Mouse (Mus musculus) hindbrain, postnatal 0 days (tissue): Measurements from ENCODE around the gene Glyctk. TPM values are rescaled to one million over a fixed set of nuclear protein-coding genes. Genes with fewer than 3 reads are reported as not detected.

Source experiments
- ATAC-seq: fragments of 200-750 bp; cut with Nextera tagmentation; 2 replicates; pipeline ENCODE4 v1.8.0; 2017; ENCODE audit warnings: mild to moderate bottlenecking, moderate TSS enrichment, moderate library complexity
- DNase-seq: peaks from one replicate; pipeline ENCODE4 v3.0.0-alpha.2; 2015; ENCODE audit warnings: low spot score
- H3K27ac ChIP-seq: fragments of 300-500 bp; sonication (generic); 2 replicates; pipeline ENCODE4 v1.5.1; 2014; ENCODE audit warnings: mild to moderate bottlenecking
- H3K27me3 ChIP-seq: fragments of 300-500 bp; sonication (generic); 2 replicates; pipeline ENCODE4 v1.6.1; 2014; ENCODE audit warnings: low read length, mixed read lengths; ENCODE audit not compliant: insufficient read depth
- H3K36me3 ChIP-seq: fragments of 300-500 bp; sonication (generic); 2 replicates; pipeline ENCODE4 v1.6.1; 2014; ENCODE audit warnings: low read length, mixed read lengths; ENCODE audit not compliant: insufficient read depth
- H3K4me1 ChIP-seq: fragments of 300-500 bp; sonication (generic); 2 replicates; pipeline ENCODE4 v1.6.1; 2014; ENCODE audit warnings: antibody characterized with exemption, low read length, mixed read lengths; ENCODE audit not compliant: insufficient read depth
- H3K4me2 ChIP-seq: fragments of 300-500 bp; sonication (generic); 2 replicates; pipeline ENCODE4 v1.6.1; 2014; ENCODE audit warnings: low read depth, mild to moderate bottlenecking, low read length, moderate library complexity, mixed read lengths
- H3K4me3 ChIP-seq: fragments of 300-500 bp; sonication (generic); 2 replicates; pipeline ENCODE4 v1.5.1; 2014; ENCODE audit warnings: low read length
- H3K9ac ChIP-seq: fragments of 300-500 bp; sonication (generic); replicated peaks from 2 replicates; pipeline ENCODE4 v1.6.1; 2014; ENCODE audit warnings: mild to moderate bottlenecking, low read length, moderate library complexity, mixed read lengths
- H3K9me3 ChIP-seq: fragments of 300-500 bp; sonication (generic); 2 replicates; pipeline ENCODE4 v1.6.1; 2016; ENCODE audit warnings: low read length, mixed read lengths
- CTCF ChIP-seq: IDR thresholded peaks from 2 replicates; pipeline ENCODE4 v1.5.1; 2016; ENCODE audit warnings: antibody characterized with exemption, control low read depth, low read depth
- WGBS: fragments of 180-500 bp; shearing (Covaris S2); extraction: QIAGEN DNeasy Blood & Tissue Kit; methylation state at CpG from one replicate; pipeline ENCODE4 v1.1.7; 2014; 5-methylcytosine and 5-hydroxymethylcytosine counted together
- polyA plus RNA-seq: library from polyadenylated mRNA; unstranded; fragments of >200 nt; fragmentation: Nextera tagmentation; extraction: Ambion mirVana; gene quantifications from 2 replicates; pipeline ENCODE4 v1.2.1, GENCODE M21; 2015
- total RNA-seq: library from RNA; depleted of rRNA; stranded (reverse); fragments of >200 nt; gene quantifications from 2 replicates; pipeline ENCODE4 v1.2.3, GENCODE M21; 2014

The Glyctk gene
- total and polyA plus RNA-seq, 2 experiments from 2014 or later: 1.2 to 1.3 TPM

DNA sequence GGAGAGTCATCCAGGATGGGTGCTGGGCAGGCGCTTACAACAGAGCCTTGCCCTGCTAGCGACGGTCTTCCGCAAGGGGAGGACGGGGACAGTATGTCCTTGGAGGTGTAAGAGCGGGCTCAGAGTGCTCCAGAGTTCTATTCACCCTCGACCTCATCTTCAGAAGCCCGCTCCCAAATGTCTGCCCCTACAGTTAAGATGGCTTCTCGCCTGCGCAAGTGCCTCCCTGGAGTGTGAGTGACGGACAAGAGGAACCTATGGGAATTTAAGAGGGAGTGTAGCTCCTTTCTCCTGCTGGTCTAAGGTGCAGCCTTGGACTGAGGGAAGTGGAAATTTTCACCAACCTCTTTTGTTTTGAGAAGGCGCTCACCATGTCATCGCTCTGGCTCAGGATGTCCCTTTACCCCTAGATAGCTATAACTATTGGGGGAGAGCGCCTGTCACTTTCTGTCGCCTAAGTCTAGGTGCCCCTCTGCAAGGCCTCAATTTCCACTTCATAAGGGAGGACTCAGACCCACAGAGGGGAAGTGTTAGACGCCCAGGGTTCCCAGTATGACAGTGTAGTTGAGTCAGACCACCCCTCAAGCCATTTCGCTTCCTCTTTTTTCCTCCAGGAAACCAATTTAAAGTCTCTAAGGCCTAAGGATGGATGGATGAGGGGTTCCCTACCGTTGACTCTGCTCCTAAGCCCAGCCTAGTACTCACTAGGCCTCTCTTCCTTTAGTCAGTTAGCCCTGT, 41.8 kb upstream of the Glyctk start, which contains the start of gene Ppm1m:
Ppm1m (minus strand) TSS at position 212 of the 738 bp plus-strand sequence.
- H3K27ac ChIP-seq: peak within 1 kb of the TSS; percentile 48; the same call in 1 of the 2 replicates
- ATAC-seq (no peak), DNase-seq (no peak)
- peak within 1 kb of the TSS; percentile 52 for H3K4me3 ChIP-seq
- no peaks in the 10 kb centered on the region for H3K27me3 ChIP-seq
- no peaks in the 10 kb centered on the region; the same call in 1 of the 2 replicates for H3K36me3 ChIP-seq
- WGBS: 48% methylated on average over 18 of the region's 18 CpGs
- peaks cover 14% of the 10 kb centered on the region for H3K4me1 ChIP-seq
- no peak for TF ChIP-seq CTCF
- peak within 1 kb of the TSS; percentile 70 for H3K4me2 ChIP-seq
- peak within 1 kb of the TSS; percentile 58 for H3K9ac ChIP-seq
- no peaks in the 10 kb centered on the region for H3K9me3 ChIP-seq

DNA sequence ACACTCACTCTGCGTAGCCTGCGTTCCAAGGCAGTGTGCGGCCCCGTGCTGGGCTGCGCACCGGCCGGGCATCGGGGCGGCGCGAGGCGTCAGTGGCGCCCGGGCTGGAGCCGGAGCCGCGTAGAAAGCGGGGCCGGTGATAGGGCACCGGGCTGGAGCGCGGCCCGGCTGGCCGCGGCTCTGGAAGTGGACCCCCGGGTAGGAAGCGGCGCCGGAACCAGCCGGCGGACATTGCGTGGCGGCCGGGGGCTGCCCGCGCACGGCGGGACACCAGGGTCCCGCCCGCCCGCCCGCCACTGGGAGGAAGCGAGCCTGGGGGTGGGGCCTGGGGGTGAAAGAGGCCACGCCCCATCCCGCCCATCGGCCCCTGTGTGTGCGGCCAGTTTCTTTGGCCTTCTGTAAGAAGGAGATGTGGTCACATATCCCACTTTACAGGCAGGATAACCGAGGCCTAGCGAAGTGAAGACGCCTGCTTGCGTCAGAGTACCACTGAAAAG, 41.1 kb upstream of the Glyctk start:
- peak overlapping the region; percentile 52 for H3K4me3 ChIP-seq
- peak overlapping the region; percentile 58 for H3K9ac ChIP-seq
- H3K9me3 ChIP-seq: no peaks in the 10 kb centered on the region
- no peaks in the 10 kb centered on the region; the same call in 1 of the 2 replicates for H3K36me3 ChIP-seq
- peak overlapping the region; percentile 48; the same call in 1 of the 2 replicates for H3K27ac ChIP-seq
- peaks cover 7% of the 10 kb centered on the region for H3K4me1 ChIP-seq
- no peak for TF ChIP-seq CTCF
- peak overlapping the region; percentile 70 for H3K4me2 ChIP-seq
- peak; percentile 67 for DNase-seq
- under 1% methylated on average over 49 of the region's 51 CpGs for WGBS
- peak; percentile 46 for ATAC-seq
- H3K27me3 ChIP-seq: no peaks in the 10 kb centered on the region

DNA sequence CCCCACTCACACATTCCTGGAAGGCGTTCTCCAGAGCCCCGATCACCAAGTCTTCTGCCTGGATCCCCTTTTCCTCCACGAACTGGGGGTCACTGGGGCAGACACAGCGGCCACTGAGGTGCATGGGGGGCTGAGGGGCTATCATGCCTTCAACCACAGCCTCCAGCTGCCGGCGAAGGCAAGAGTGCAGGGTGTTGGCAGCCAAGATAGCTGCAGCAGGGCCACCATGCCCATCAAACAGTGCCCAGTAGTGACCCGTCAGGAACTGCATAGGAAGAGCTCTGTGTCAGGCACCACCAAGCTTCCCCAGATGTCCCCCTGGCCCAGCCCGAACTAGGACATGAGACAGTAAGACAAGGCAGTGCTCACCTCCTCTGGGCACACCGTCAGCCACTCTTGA, 39.8 kb upstream of the Glyctk start:
- no peaks in the 10 kb centered on the region for H3K9me3 ChIP-seq

DNA sequence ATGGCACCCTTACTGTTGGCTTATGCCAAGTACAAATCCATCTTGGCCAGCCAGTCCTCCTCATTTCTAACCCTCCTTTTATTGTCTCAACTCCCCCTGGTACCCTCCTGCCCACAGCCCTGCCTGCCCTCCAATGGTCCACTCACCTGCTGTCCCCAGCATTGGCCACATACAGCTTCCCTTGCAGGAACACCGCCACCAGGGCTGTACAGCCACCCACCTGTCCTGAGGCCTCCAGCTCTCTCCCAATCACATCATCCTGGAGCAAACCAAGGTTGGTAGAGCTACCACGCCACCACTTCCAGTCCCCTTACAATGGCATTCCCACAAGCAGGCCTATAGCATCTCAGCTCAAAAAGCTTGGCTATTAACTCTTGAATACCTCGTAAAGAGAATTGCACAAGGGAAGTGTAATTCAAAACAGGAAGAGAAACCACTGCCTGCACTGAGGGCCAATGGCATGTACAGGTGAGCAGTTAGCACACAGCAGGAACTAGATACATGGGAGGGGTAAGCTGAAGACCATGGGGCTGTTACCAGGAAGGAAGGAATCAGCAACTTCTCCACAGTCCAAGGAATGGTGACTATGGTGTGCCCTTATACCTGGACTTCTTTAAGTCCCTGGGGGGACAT, 39.3 kb upstream of the Glyctk start:
- DNase-seq: no peak
- 95% methylated on average over 3 of the region's 3 CpGs for WGBS
- TF ChIP-seq CTCF: no peak
- H3K9me3 ChIP-seq: no peaks in the 10 kb centered on the region
- no peaks in the 10 kb centered on the region; the same call in 1 of the 2 replicates for H3K36me3 ChIP-seq
- ATAC-seq: no peak
- no peaks in the 10 kb centered on the region for H3K4me1 ChIP-seq
- H3K9ac ChIP-seq: no peak overlapping the region
- H3K27ac ChIP-seq: no peak overlapping the region
- H3K4me2 ChIP-seq: no peak overlapping the region
- no peak overlapping the region for H3K4me3 ChIP-seq
- H3K27me3 ChIP-seq: no peaks in the 10 kb centered on the region

More for the DNA sequence above, 39.8 kb upstream of the Glyctk start:
- Histone ChIP-seq H3K27ac (no peak overlapping the region), H3K4me3 (no peak overlapping the region), H3K4me2 (no peak overlapping the region), H3K36me3 (no peaks in the 10 kb centered on the region; the same call in 1 of the 2 replicates), H3K9ac (no peak overlapping the region), H3K27me3 (no peaks in the 10 kb centered on the region), H3K4me1 (no peaks in the 10 kb centered on the region)
- DNase-seq: no peak
- no peak for TF ChIP-seq CTCF
- 88% methylated on average over 9 of the region's 9 CpGs for WGBS
- ATAC-seq: no peak

DNA sequence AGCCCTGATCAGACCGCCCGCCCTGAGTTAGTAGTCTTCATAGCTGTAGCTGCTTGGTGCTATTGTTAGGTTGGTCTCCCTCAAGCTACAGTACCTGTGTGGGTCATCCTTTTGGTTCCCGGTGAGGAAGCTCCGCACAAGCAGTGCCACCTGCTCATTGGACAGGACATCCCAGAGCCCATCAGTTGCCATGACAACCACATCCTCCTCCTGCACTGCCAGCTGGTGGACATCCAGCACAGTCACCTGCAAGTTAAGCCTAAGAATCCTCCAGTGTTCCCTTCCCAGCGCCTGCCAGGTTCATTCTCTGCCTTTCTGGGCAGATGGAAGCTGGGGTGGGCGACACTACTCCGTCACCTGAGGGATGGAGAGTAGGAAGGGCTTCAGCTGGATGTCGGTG, 37.8 kb upstream of the Glyctk start:
- Histone ChIP-seq H3K4me1 (no peaks in the 10 kb centered on the region), H3K9me3 (no peaks in the 10 kb centered on the region), H3K27me3 (no peaks in the 10 kb centered on the region), H3K36me3 (peaks cover 9% of the 10 kb centered on the region), H3K4me3 (no peak overlapping the region), H3K9ac (no peak overlapping the region), H3K27ac (peak overlapping the region; percentile 55), H3K4me2 (no peak overlapping the region)
- peak; percentile 81 for DNase-seq
- ATAC-seq: peak; percentile 70
- WGBS: 56% methylated on average over 8 of the region's 8 CpGs
- TF ChIP-seq CTCF: peak; percentile 46

DNA sequence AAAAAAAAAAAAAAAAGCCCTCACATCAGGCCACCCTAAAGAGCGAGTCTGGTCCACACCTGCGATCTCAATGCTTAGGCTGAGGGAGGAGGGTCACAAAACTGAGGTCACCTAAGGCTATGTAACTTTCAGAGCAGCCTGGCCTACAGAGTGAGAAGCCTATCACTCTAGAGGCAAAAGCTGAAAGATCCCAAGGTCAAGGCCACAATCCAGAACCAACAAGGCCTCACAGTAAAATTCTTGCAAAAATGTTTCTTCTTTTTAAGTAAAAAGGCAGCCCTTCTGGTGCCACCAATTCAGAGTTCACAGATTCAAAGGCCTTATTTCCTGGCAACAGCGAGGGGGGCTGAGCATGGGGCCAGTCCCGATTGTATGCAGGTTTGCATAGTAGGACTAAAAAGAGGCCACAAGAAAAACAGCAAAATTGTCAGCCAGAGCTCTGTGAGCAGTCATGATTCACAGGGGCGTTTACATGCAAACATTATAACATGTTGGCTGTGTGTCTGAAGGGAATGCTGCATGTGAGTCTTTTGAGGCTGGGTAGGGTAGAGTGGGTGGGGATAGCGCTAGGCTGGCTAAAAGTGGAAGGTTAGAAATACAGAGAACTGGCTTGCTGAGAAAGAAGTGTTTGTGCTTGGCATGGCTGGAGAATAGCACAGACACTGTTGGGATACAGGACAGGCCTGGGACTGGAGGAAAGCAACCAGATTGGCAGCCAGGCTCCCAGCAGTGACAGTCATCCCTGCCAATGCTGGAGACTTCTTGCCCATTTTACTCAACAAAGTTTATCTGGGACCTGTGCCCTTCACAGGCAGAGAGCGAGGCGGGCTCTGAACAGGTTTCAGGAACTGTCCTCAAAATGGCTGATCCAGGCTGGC, 36.2 kb upstream of the Glyctk start:
- WGBS: 87% methylated on average over 8 of the region's 8 CpGs
- no peak overlapping the region for H3K9ac ChIP-seq
- no peaks in the 10 kb centered on the region for H3K4me1 ChIP-seq
- no peaks in the 10 kb centered on the region for H3K9me3 ChIP-seq
- H3K27me3 ChIP-seq: no peaks in the 10 kb centered on the region
- DNase-seq (peak; percentile 7), ATAC-seq (no peak)
- no peak overlapping the region for H3K4me3 ChIP-seq
- peak overlapping the region; percentile 55; the same call in 1 of the 2 replicates for H3K27ac ChIP-seq
- TF ChIP-seq CTCF: no peak
- peaks cover 24% of the 10 kb centered on the region for H3K36me3 ChIP-seq
- no peak overlapping the region for H3K4me2 ChIP-seq
